Mouse (Mus musculus) cortical plate, adult 2 months (tissue): ENCODE measurements around the gene Tas1r3.

Source experiments
- CTCF ChIP-seq: fragments of 200-500 bp; IDR thresholded peaks from 2 replicates; pipeline ENCODE4 v1.5.1; 2011; ENCODE audit warnings: mild to moderate bottlenecking, control low read depth, low read length; ENCODE audit not compliant: insufficient read depth; ENCODE audit errors: extremely low read depth
- POLR2A ChIP-seq: fragments of 200-500 bp; IDR thresholded peaks from 2 replicates; pipeline ENCODE4 v1.6.1; 2011; ENCODE audit warnings: mild to moderate bottlenecking, low read length, control low read depth; ENCODE audit not compliant: insufficient read depth; ENCODE audit errors: extremely low read depth

GRCm38 (mm10) chr4:155899355-155899754 lies 36.2 kb upstream of the Tas1r3 start:
- TF ChIP-seq POLR2A = no peak
- TF ChIP-seq CTCF = no peak
